Mouse (Mus musculus): ENCODE data around the gene Gart.
A peak's percentile ranks its signal among the peaks of the same experiment; 100 is the strongest.

Gart gene

DNA sequence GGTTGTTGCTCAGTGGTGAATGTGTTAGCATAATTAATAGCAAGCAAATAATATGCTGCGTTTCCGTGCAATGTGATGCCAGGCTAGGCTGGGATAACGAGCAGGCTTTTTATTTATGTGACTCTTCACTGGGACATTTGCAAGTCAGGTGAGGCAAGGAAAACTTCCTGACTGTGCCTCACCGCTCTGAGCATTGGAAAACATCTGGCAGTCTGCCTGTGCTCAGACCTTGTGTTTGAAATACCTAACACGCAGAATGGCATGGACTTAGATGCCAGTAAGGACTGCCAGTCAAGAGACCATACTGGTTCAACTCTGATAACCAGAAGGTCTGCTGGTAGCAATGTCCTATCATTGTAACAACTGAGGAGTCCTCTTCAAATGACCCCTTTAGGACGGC, 41.6 kb downstream of the Gart start:
- no peak for DNase-seq

DNA sequence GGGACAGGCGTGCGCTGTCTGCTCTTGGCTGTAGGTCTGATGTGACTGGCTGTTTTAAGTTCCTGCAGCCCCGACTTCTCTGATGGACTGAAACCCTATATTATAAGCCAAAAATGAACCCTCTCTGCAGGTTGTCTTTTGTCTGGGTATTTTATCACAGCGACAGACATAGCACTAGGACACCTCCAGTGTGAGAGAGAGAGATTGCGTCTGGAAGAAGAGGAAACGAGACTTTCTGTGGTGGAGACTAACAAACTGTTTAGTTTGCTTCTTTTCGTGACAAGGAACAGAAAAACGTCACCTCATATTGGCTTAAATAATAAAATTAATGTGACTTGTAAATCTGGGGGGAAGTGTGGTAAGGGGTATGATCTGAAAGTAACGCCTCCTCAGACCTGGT, 45.1 kb downstream of the Gart start:
- no peak for DNase-seq

DNA sequence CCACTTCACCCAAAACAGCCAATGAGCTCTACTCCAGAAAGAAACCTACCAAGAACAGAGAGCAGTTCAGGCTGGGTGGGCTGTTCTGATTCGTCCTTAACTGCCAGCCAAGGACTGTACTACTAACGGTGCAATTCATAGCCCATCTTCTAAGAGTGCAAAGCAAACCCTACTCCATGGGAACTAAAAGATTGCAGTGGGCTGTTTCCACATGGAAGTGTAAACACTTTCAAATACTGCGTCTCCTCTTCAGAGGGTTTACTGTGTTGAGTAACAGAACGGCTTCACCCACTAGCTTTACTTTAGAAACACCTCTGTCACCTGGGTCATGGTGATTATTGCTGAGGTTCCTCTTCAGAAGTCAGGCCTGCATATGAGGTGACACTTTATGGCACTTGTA, 45.7 kb downstream of the Gart start:
- no peak for DNase-seq

DNA sequence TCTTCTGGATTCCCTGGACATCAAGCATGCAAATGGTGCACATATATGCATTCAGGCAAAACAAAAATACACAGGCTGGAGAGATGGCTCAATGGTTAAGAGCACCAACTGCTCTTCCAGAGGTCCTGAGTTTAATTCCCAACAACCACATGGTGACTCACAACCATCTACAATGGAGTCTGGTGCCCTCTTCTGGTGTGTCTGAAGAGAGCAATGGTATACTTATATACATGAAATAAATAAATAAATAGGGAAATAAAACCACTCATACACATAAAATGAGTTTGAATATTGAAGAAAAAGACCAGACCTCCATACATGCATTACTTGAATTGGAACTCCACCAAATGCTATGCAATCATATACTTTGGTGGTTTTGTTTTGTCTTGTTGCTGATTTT, 47.5 kb downstream of the Gart start:
- DNase-seq: no peak

DNA sequence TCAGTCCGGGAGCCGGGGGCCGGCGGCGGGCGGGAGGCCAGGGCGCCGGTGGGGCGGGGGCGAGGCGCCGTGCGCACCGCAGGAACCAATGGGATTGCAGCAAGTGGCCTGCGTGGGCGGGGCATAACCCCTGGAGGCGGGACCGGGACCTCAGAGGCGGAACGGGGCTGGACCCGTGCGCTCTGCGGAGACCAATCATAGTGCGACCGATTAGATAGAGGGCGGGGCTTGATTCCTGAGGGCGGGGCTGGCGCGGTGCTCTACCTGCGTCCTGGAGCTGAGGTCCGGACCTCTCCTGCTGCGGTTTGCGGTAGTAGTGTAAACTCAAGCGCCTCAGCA, 49.1 kb downstream of the Gart start, which contains the start of gene Tmem50b:
Tmem50b (minus strand) TSS at position 129 of the 339 bp plus-strand sequence.
- DNase-seq: peak; percentile 99

DNA sequence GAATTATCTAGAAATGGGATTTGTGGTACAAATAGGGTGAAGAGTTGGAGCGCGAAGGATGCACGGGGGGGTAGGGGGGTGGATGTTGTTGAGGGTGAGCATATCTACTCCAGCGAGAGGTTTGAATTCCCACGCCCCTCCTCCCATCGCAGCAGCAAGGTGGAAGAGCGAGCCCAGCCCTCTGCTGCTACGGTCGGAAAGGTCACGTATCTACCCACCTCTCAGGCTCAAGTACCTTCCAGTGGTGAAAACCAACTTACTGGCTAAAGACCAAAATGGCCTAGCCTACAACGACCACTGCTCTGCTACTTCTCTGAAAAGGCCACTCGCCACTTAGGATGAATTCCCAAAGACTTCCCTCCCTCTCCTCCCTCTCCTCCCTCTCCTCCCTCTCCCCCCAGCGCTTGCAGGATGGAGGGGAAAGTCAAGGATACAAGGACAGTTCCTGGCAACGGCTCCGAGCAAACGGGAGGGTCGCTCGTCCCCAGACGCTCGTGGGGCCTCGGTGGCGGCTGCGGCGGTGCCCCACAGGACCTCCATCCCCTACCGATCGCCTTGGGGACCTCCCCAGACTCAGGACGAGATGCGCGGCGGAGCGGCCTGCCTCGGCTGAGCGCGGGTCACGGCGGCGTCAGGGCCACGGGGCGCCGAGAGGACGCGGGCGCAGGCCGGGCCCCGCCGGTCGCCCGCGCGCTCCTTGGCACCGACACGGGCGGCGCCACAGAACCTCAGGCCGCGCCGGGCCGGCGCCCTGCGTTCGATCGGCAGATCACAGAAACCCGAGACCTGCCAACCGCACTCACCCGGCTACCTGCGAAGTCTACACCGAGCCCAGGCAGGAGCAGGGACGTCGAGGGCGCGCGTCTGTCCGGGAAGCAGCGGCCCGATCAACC, 49.7 kb downstream of the Gart start:
- no peak for DNase-seq

DNA sequence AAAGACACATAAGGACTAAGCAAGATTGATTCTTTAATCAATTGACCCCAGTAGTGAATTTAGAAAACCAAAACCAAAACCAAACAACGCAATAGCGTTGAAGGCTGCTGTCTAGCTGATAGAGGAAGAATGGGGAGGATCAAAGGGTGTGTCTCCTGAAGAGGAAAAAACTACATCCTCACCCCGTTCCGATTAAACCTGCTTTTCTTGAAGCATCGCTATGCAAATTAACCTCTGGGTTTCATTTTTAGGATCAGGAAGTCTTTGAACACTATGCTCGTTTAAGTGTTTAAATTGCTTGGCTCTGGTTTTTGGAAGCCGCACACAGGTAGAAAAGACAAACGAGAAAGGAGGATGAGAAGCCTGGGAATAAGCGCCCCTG, 50.4 kb downstream of the Gart start:
- DNase-seq: no peak

DNA sequence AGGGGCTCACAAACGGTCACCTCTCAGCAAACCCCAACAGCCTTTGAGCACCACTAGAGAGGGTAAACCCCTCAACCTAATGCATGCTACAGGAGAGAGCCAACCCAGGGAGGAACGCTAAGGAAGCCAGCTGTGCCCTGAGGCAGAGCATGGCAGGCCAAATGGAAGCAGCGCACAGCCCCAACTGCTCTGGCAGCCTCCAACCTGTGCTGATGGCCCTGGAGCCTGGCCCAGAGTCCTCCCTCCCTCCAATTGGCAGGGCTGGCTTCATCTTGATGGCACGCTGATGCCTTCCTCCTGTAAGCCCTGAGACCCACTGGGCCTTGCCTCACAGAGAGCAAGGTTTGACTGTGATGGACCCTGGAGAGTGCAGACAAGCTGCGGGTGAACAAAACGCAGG, 51.7 kb downstream of the Gart start:
- DNase-seq: no peak

DNA sequence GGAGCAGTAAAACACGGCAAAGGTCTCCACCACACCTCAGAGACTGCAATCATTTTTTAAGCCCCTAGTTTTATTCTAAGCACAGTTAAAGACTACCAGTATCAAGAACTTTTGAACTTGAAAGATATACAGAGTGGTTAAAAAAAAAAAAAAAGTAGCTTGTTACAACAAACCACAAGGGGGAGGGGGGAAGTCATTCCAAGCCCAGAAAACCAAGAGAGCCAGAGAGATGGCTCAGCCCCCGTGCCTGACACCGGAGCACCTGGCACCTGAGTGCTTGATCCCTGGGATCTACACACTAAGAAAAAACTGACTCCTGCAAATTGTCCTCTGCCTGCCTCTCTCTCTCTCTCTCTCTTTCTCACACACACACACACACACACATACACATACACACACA, 53.5 kb downstream of the Gart start:
- DNase-seq: no peak

DNA sequence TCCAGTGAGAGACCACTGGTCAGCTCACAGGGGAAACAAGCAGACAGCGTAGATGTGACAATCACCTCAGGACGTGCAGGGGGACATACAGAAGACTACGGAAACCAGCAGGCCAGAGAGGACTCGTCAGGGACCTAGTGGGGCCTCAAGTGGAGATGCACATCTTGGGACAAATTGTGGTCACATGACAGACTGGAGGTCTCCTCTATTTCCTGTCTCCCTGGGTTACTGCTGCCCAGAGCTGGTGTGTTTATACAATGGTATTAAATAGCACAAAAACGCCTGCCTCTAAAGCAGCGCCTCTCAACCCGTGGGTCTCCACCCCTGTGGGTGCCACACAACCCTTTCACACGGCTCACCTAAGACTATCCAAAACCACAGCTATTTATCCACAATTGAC, 54.6 kb downstream of the Gart start:
- no peak for DNase-seq

DNA sequence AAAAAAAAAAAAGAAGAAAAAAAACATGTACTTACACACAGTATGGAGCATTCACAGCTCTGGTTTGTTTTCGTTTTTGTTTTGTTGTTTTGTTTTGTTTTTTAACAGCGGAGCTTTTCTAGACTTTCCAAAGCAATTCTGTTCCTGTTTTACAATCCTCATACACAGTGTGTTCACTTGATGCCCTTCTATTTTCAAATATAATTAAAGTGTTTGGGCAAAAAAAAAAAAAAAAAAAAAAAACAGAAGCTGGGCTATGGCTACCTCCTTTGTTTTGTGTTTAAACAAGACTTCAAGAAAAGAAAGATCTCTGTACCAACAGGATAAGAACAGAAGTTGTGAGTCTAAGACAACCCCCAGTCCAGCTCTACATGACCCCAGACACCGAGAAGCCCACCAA, 58.0 kb downstream of the Gart start:
- DNase-seq: no peak

DNA sequence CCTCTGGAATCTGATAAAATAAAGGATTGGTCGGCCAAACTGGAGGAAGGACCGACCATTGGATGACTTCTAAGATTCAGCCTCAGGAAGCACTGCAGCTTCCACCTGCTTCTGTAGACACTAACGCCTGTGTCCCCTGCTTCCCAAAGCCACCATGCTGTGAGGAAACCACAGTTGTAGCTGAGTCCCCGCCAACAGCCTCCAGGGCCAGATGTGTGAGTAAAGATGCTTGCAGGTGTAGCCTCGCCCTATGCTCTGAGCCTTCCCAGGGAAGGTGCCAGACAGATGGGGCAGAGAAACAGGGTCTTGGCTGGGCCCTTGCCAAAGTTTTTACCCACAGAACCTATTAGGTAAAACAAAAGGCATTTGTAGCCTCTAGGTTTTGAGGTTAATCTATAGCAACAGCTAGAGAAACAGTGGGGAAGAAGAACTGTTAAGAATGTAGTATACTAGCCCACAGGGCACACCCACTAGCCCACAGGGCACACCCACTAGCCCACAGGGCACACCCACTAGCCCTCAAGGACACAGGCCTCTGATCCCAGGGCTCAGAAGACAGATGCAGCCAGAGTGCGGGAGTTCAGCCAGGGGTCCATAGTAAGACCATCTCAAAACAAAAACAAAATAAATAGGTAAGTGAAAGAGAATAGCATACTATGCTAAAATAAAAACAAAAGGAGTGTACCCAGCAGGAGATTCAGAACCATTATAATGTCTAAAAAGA, 58.9 kb downstream of the Gart start:
- no peak for DNase-seq

DNA sequence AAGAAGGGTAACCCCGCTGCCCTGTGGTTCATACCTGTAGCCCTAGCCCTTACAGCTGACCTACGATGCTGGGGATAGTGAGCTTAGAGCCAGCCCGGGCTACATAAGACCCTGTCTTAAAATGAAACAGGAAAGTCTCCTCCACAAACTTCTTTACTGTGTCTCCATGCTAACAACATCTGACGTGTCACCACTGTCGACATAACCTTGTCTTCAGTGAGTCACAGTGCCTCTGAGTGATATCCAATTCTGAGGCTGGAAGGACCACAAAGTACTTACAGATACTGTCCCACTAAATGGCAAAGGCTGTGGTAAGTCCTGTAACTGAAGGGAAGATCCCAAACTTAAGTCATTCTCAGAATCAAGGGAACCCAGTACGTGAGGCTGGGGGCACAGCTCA, 60.5 kb downstream of the Gart start:
- DNase-seq: no peak

DNA sequence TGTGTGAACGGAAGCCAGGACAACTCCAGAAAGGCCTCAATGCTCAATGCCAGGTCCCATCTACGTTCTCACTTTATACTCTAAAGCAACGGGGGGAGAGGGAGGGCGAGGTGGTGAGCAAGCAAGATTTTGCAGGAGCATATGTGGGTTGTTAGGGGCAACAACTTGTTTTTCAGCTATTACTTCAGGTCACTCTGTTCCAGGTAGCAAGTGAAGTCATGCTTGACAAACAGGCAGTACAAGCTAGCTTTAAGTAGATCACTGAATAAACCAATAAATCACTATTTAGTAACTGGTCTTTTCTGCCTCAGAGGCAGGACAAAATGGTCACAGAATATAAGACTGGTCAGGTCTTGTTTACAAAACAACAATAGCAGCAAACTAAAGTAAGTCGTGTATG, 61.1 kb downstream of the Gart start:
- no peak for DNase-seq

DNA sequence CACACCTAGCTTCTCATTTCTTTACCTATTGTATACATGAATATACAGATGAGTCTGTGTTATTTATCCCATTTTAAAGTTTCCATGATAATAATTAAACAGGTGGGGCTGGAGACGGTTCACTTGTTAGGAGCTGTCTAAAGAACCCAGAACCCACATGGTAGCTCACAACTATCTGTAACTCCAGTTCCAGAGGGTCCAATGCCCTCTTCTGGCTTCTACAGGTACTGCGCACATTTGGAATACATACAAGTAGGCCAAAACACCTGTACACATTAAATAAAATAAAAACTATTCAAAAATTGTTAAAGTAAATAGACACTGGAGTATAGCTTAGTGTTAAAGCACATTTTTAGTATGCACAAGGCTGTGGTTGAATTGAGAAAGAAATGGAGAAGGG, 64.4 kb downstream of the Gart start:
- DNase-seq: no peak

DNA sequence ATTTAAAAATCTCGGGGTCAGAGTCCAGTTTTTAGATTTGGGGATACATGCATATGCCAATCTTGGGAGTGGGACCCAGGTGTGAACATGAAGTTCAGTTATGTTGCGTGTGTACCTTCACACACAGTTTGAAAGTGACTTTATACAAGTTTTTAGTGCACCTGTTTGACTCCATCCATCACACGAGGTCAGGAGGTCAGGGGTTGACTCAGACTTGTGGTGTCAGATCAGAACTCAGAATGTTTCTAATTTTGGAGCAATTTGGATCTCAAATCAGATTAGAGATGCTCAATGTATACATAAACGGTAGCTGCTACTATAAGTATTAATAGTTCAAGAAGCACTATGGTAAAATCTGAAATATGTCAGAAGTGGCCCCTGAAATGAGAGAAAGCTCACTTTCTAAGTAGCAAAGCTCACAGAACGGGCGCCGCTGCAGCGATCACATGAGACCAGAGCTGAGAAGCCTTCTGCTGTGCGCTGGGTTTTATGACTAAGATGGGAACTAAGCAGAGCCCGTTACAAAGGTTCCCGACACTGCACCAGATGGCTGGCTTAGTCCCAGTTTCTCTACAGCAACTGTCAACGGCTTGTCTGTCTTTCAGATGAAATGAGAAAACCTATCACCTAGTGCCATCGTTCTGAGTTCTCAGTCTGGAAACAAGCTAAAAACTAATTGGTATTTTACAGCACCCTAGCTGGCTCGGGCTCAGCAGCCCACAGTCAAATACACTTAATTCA, 67.6 kb downstream of the Gart start:
- DNase-seq: no peak

DNA sequence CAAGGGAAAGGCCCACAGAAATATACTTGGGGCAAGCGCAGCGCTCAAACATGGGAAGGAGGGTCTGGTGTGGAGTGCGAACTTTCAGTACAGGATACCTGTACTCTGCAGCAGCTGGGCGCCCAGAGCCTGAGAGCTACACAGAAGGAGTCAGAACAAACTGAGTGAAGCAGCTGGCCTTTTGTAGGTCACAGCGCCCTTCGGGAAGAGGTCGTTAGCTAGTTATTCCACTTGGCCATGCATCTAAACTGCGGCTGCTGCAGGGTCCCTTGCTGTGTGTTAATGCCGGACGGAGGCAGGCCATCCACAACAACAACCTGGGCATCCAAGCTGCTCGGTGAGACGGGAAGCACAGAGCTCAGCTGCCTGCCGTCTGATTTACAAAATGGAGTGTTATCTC, 71.6 kb downstream of the Gart start:
- no peak for DNase-seq
